Comparison of ENCODE assay signal across 23 mouse cellular contexts in genomic region chr12:31985738-31986137, GRCm38 (mm10). TPM values are rescaled to one million over a fixed set of nuclear protein-coding genes. Genes with fewer than 3 reads are reported as not detected.
DNase-seq lines count a peak whose midpoint lies in the region; ATAC-seq lines count a peak whose summit lies in the region.
"Had no signal": no experiment of that assay in that cellular context is flagged by ENCODE, and none has a peak within 500 bp of the region (broad histone marks: within the 10 kb centered on the region; RNA-seq: fewer than 3 reads in every experiment).

No protein-coding gene starts in this region.

- no peaks in the 10 kb centered on the region for H3K27me3 ChIP-seq in heart, embryonic 12.5 days (replicated peaks)
- H3K27me3 ChIP-seq in liver, embryonic 11.5 days (replicated peaks; ENCODE audit: control insufficient read depth, insufficient read depth, low read length) = no peaks in the 10 kb centered on the region
- H3K27me3 ChIP-seq in liver, embryonic 12.5 days (replicated peaks) = no peaks in the 10 kb centered on the region
- H3K27me3 ChIP-seq: CH12.LX, Patski had no signal

- H3K27ac ChIP-seq in heart, embryonic 12.5 days (ENCODE audit: poor library complexity, severe bottlenecking) = no peak overlapping the region
- H3K27ac ChIP-seq in liver, embryonic 11.5 days (ENCODE audit: low read depth, low read length) = no peak overlapping the region
- H3K27ac ChIP-seq in liver, embryonic 12.5 days = no peak overlapping the region

- H3K4me3 ChIP-seq in heart, embryonic 12.5 days = no peak overlapping the region
- H3K4me3 ChIP-seq in liver, embryonic 11.5 days (ENCODE audit: low read depth, low read length) = no peak overlapping the region
- no peak overlapping the region for H3K4me3 ChIP-seq in liver, embryonic 12.5 days

- H3K4me2 ChIP-seq in heart, embryonic 12.5 days = no peak overlapping the region
- H3K4me2 ChIP-seq in liver, embryonic 11.5 days = no peak overlapping the region
- no peak overlapping the region for H3K4me2 ChIP-seq in liver, embryonic 12.5 days

- H3K4me1 ChIP-seq in heart, embryonic 12.5 days (replicated peaks) = peaks cover 15% of the 10 kb centered on the region; the same call in 1 of the 2 replicates
- H3K4me1 ChIP-seq in liver, embryonic 11.5 days (replicated peaks; ENCODE audit: control insufficient read depth, insufficient read depth, low read length) = peaks cover 7% of the 10 kb centered on the region
- H3K4me1 ChIP-seq in liver, embryonic 12.5 days = peaks cover 25% of the 10 kb centered on the region

- H3K36me3 ChIP-seq in heart, embryonic 12.5 days = no peaks in the 10 kb centered on the region
- no peaks in the 10 kb centered on the region; the same call in 1 of the 2 replicates for H3K36me3 ChIP-seq in liver, embryonic 11.5 days (ENCODE audit: control insufficient read depth, insufficient read depth, low read length)
- peaks cover 85% of the 10 kb centered on the region for H3K36me3 ChIP-seq in liver, embryonic 12.5 days

- no peak overlapping the region for H3K9ac ChIP-seq in heart, embryonic 12.5 days
- no peak overlapping the region for H3K9ac ChIP-seq in liver, embryonic 11.5 days (ENCODE audit: low read depth, low read length)
- H3K9ac ChIP-seq in liver, embryonic 12.5 days = no peak overlapping the region

- WGBS in heart, embryonic 12.5 days = 52% methylated on average over 6 of the region's 6 CpGs
- 88% methylated on average over 6 of the region's 6 CpGs for WGBS in liver, embryonic 11.5 days
- whole genome bisulfite sequencing in liver, embryonic 12.5 days (ENCODE audit: insufficient replicate concordance) = 86% methylated on average over 6 of the region's 6 CpGs

- ATAC-seq in frontal cortex, adult (ENCODE audit: low TSS enrichment) = peak; percentile 69
- no peak for ATAC-seq in heart, embryonic 12.5 days (ENCODE audit: insufficient number of reproducible peaks, low FRiP score)
- no peak for ATAC-seq in liver, embryonic 11.5 days (replicated peaks; ENCODE audit: low FRiP score)
- ATAC-seq in liver, embryonic 12.5 days = no peak
- ATAC-seq in megakaryocyte, adult 5-6 weeks (ENCODE audit: poor library complexity, severe bottlenecking) = peak; percentile 33; the same call in 1 of the 2 replicates
- ATAC-seq in cerebellum, adult (ENCODE audit: insufficient number of reproducible peaks, low FRiP score, low TSS enrichment) = no peak
- ATAC-seq: activated CD4-positive, CD25-positive, alpha-beta regulatory T cell, adult 4 months; CD4-positive, CD25-positive, alpha-beta regulatory T cell, adult 4 months; Patski had no signal

- DNase-seq in frontal cortex, postnatal 10 days (ENCODE audit: low spot score in 2 of 2) = no peak
- DNase-seq in heart, adult 11 months = peak; percentile 28
- DNase-seq in liver, embryonic 11.5 days (ENCODE audit: low spot score) = peak; percentile 15
- DNase-seq: adrenal gland, adult 2 months; adrenal gland, adult 8-10 months; adrenal gland, postnatal 10 days; adrenal gland, postnatal 14 days; adrenal gland, postnatal 25 days; adrenal gland, postnatal 36 days; B cell, adult 2 months; cerebellum, adult 11 months; cerebellum, adult 11-12 months; cerebellum, adult 18-20 months had no signal

- H3K9me3 ChIP-seq in heart, embryonic 12.5 days (replicated peaks) = no peaks in the 10 kb centered on the region
- no peaks in the 10 kb centered on the region for H3K9me3 ChIP-seq in liver, embryonic 11.5 days (ENCODE audit: control insufficient read depth, low read length)
- H3K9me3 ChIP-seq in liver, embryonic 12.5 days (replicated peaks) = no peaks in the 10 kb centered on the region
- H3K9me3 ChIP-seq: G1E had no signal

RNA-seq across cellular contexts. Expression of gene Hbp1, which starts 35.4 kb away (rescaled TPM):
- polyA plus RNA-seq in heart, embryonic 12.5 days (2016; fragmentation: Nextera tagmentation; extraction: Ambion mirVana) = 93.7 and 97.0 TPM in 2 replicates
- polyA plus RNA-seq in liver, embryonic 11.5 days (2014; fragmentation: Nextera tagmentation; extraction: Ambion mirVana) = 51.3 and 57.5 TPM in 2 replicates
- 33.7 and 36.6 TPM in 2 replicates for polyA plus RNA-seq in liver, embryonic 12.5 days (2016; fragmentation: Nextera tagmentation; extraction: Ambion mirVana)
- total RNA-seq in megakaryocyte, adult 5-6 weeks (2015) = 80.3 and 81.1 TPM in 2 replicates
- 63.7 and 63.9 TPM in 2 replicates for total RNA-seq in megakaryocyte, adult 5-6 weeks (2017)

Comparison
In these comparisons a context has a peak if more than half of its experiments do, and no peak if none do; other contexts are left out.
1. ATAC-seq: peak in frontal cortex, adult (single experiment) and megakaryocyte, adult 5-6 weeks (single experiment); none in heart, embryonic 12.5 days (single experiment), liver, embryonic 11.5 days (single experiment), liver, embryonic 12.5 days (single experiment) and cerebellum, adult (single experiment).
2. DNase-seq: peak in heart, adult 11 months (single experiment) and liver, embryonic 11.5 days (single experiment); none in frontal cortex, postnatal 10 days (0 of 2).